Mouse (Mus musculus) liver, adult 2 months (tissue): ENCODE data around the gene Elf4.

ENCODE experiments used
- CTCF ChIP-seq: fragments of 200-500 bp; IDR thresholded peaks from 2 replicates; pipeline ENCODE4 v1.5.1; 2011; ENCODE audit warnings: low read depth, low read length, control low read depth
- POLR2A ChIP-seq: fragments of 200-500 bp; IDR thresholded peaks from 2 replicates; pipeline ENCODE4 v1.6.1; 2011; ENCODE audit warnings: low read length, control low read depth; ENCODE audit not compliant: insufficient read depth; ENCODE audit errors: extremely low read depth

DNA sequence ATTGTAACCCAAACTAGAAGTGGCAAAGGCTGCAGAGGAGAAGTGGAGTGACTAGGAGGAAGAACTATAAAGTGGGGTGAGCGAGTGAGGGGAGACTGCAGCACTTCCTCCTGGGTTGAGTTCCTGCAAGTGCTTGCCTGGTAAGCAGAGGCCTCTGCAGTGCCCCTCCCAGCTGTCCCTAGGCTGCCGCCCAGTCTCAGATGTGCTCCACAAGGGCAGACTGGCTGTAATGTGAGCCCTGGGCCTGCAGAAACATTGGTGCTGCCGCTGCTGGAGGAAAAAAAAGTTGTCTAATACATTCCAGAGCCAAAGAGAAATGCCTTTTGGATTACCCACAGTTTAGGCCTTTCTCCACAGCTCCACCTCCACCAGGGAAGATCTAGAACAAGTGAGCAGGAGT lies 57.8 kb downstream of the Elf4 start:
- TF ChIP-seq CTCF (no peak), POLR2A (no peak)
